Mouse (Mus musculus): ENCODE measurements at regions not wholly inside any gene's neighbourhood (a gene's known extent, or its start where the extent isn't known, plus 50 kb on each side); places are given as distances from the start of the nearest gene placed in this dataset.

DNA sequence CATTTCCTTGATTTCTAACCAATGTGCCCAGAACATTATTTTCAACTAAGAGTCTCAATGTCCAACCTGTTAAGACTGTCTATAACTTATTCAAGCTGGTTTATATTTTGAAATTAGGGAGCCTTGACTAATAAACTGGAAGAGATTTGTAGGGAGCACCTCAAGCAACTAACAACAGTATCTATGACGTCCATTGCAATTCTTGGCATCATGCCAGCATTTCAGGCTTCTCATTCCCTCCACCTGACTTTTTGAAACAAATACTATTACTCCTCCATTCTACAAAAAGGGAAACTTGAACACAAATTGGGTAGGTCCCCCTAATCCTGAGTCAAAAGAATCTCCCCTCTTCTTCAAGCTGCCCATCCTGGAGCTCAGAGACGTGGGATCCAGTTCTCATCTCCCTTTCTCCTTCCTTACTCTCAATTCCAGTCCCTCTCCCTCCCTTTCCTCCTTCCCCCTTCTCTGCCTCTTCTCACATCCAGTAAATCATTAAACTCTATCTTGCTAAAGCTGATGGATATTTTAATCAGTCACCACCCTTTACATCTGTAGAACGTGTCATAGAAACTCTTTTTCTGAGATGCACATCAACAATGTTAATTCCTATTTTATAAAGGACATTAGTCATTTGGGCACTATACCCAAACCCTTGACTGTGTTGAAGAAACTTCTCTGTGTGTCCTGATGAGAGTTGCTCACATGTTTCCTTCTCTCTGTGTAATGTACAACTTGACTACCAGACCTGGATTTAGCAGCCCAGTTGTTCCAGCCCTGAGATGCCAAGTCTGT lies 50.4 kb upstream of the Nampt start:
- TF ChIP-seq CTCF (IDR thresholded peaks at IDR 0.05) (no peak), EP300 (IDR thresholded peaks at IDR 0.05) (no peak)
